ENCODE assay signal across 8 mouse cellular contexts in the genomic region with DNA sequence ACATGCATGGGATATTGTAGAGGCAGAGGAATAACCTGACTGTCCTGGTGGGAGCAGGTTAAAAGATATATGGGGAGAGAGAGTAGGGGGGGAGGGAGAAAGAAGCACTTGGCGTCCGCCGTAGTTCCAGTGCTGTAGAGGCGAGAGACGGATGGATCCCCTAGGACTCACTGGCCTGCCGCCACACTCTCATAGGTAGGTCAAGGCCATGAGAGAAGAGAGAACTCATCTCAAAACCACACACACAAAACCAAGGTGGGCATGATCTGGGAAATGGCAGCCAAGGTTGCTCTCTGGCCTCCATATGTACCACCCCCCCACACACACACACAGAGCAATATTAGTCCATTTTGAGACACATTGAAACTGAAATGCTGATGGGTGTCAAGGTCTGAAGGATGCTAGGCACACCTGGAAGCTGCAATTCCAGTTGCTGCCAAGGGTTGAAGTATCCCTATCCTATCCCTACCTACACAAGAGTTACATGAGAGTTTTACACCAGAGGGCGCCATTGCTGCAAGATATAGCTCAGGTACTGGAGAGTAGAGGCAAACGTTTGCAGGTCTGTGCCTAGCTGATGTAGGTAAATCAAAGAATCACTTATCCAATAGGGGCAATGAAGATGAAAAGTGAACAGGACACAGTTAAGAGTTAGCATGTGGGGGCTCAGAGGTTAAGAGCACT. TPM values are rescaled to one million over a fixed set of nuclear protein-coding genes. Genes with fewer than 3 reads are reported as not detected.
DNase-seq lines count a peak whose midpoint lies in the region; ATAC-seq and TF ChIP-seq lines count a peak whose summit lies in the region.

No protein-coding gene starts in this region.

- DNase-seq in layer of hippocampus, adult 2 months (ENCODE audit: low spot score in 2 of 2) = peak; percentile 60 to 70
- no peak for DNase-seq in layer of hippocampus, postnatal 36 days
- peak; percentile 63 to 75 for DNase-seq in cerebellum, adult 2 months
- peak; percentile 60 for DNase-seq in heart, adult 8-10 months (ENCODE audit: low spot score)
- DNase-seq in kidney, adult 9 months = peak; percentile 88
- peak; percentile 49 for DNase-seq in yolk sac, embryonic 10.5 days (ENCODE audit: low spot score)

- H3K27ac ChIP-seq in layer of hippocampus, adult 2 months = peak overlapping the region; percentile 99
- H3K27ac ChIP-seq in cerebellum, adult 2 months (ENCODE audit: insufficient read depth, low read length) = no peak overlapping the region
- H3K27ac ChIP-seq in liver, embryonic 12.5 days = peak overlapping the region; percentile 8; the same call in 1 of the 2 replicates
- peak overlapping the region; percentile 97 for H3K27ac ChIP-seq in neural tube, embryonic 13.5 days (replicated peaks)

- no peak overlapping the region for H3K4me3 ChIP-seq in layer of hippocampus, adult 2 months
- H3K4me3 ChIP-seq in cerebellum, adult 2 months (replicated peaks; ENCODE audit: insufficient read depth, low read depth, low read length) = no peak overlapping the region
- H3K4me3 ChIP-seq in liver, embryonic 12.5 days = peak overlapping the region; percentile 96; the same call in 1 of the 2 replicates
- H3K4me3 ChIP-seq in neural tube, embryonic 13.5 days = peak overlapping the region; percentile 99

- no peak for ATAC-seq in liver, embryonic 12.5 days
- no peak for ATAC-seq in neural tube, embryonic 13.5 days (ENCODE audit: low read depth)

- TF ChIP-seq POLR2A in cerebellum, adult 2 months (IDR thresholded peaks at IDR 0.05; ENCODE audit: borderline replicate concordance, insufficient read depth, low read length) = no peak

- H3K36me3 ChIP-seq in liver, embryonic 12.5 days = peaks cover 14% of the 10 kb centered on the region
- H3K36me3 ChIP-seq in neural tube, embryonic 13.5 days = peaks cover 10% of the 10 kb centered on the region

- H3K4me2 ChIP-seq in liver, embryonic 12.5 days = peak overlapping the region; percentile 78
- H3K4me2 ChIP-seq in neural tube, embryonic 13.5 days = peak overlapping the region; percentile 100

- TF ChIP-seq CTCF in layer of hippocampus, adult 2 months (conservative IDR thresholded peaks at IDR 0.05) = peak; percentile 79
- TF ChIP-seq CTCF in cerebellum, adult 2 months (IDR thresholded peaks at IDR 0.05; ENCODE audit: borderline replicate concordance, insufficient read depth, low read depth, low read length) = peak; percentile 65

- WGBS in cerebellum, adult 2 months = 57% methylated on average over 8 of the region's 8 CpGs
- 74% methylated on average over 8 of the region's 8 CpGs for WGBS in liver, embryonic 12.5 days (ENCODE audit: insufficient replicate concordance)
- WGBS in neural tube, embryonic 13.5 days = 42% methylated on average over 8 of the region's 8 CpGs

- H3K9ac ChIP-seq in liver, embryonic 12.5 days = no peak overlapping the region; the same call in 1 of the 2 replicates
- H3K9ac ChIP-seq in neural tube, embryonic 13.5 days = peak overlapping the region; percentile 71

- H3K9me3 ChIP-seq in liver, embryonic 12.5 days (replicated peaks) = no peaks in the 10 kb centered on the region
- H3K9me3 ChIP-seq in neural tube, embryonic 13.5 days = no peaks in the 10 kb centered on the region

- peaks cover 8% of the 10 kb centered on the region; the same call in 1 of the 2 replicates for H3K4me1 ChIP-seq in cerebellum, adult 2 months (ENCODE audit: control insufficient read depth, insufficient read depth, low read length)
- peaks cover 34% of the 10 kb centered on the region for H3K4me1 ChIP-seq in liver, embryonic 12.5 days
- peaks cover 36% of the 10 kb centered on the region for H3K4me1 ChIP-seq in neural tube, embryonic 13.5 days (replicated peaks)

- no peaks in the 10 kb centered on the region for H3K27me3 ChIP-seq in cerebellum, adult 2 months (ENCODE audit: control insufficient read depth, insufficient read depth, low read length)
- no peaks in the 10 kb centered on the region for H3K27me3 ChIP-seq in liver, embryonic 12.5 days (replicated peaks)
- no peaks in the 10 kb centered on the region for H3K27me3 ChIP-seq in neural tube, embryonic 13.5 days

RNA-seq across cellular contexts. Expression of gene Prrc2a, which starts 1.8 kb away (rescaled TPM):
- 100 to 1,000 TPM; 339 to 370 TPM for total RNA-seq in layer of hippocampus, adult 2 months (2021)
- 100 to 1,000 TPM; 315 to 340 TPM for total RNA-seq in layer of hippocampus, postnatal 36 days (2021)
- polyA plus RNA-seq in cerebellum, adult 2 months (2012; rRNA removed) = 277 and 289 TPM in 2 replicates
- total RNA-seq in heart, adult 8-10 months (2022) = 100 to 1,000 TPM; 130 to 143 (median 140) TPM
- polyA plus RNA-seq in liver, embryonic 12.5 days (2016; fragmentation: Nextera tagmentation; extraction: Ambion mirVana) = 83.0 and 86.8 TPM in 2 replicates
- 178 and 185 TPM in 2 replicates for polyA plus RNA-seq in neural tube, embryonic 13.5 days (2015; fragmentation: Nextera tagmentation; extraction: Ambion mirVana)

RNA-seq across cellular contexts. Expression of gene Aif1, which starts 9.4 kb away (rescaled TPM):
- total RNA-seq in layer of hippocampus, adult 2 months (2021) = 10 to 100 TPM; 11.1 to 11.8 TPM
- total RNA-seq in layer of hippocampus, postnatal 36 days (2021) = 10 to 100 TPM; 10.1 to 10.9 TPM
- 2.1 and 4.1 TPM in 2 replicates for polyA plus RNA-seq in cerebellum, adult 2 months (2012; rRNA removed)
- 1 to 10 TPM; 1.9 to 3.3 (median 2.4) TPM for total RNA-seq in heart, adult 8-10 months (2022)
- polyA plus RNA-seq in liver, embryonic 12.5 days (2016; fragmentation: Nextera tagmentation; extraction: Ambion mirVana) = 10.5 and 11.6 TPM in 2 replicates
- 11.4 and 12.7 TPM in 2 replicates for polyA plus RNA-seq in neural tube, embryonic 13.5 days (2015; fragmentation: Nextera tagmentation; extraction: Ambion mirVana)

RNA-seq across cellular contexts. Expression of gene Lst1, which starts 21.7 kb away (rescaled TPM):
- total RNA-seq in layer of hippocampus, adult 2 months (2021) = 1 to 10 TPM; 6.2 to 8.6 TPM
- 1 to 10 TPM; 7.1 to 7.7 TPM for total RNA-seq in layer of hippocampus, postnatal 36 days (2021)
- polyA plus RNA-seq in cerebellum, adult 2 months (2012; rRNA removed) = 2.8 and 3.2 TPM in 2 replicates
- 1 to 10 TPM; 1.8 to 3.6 (median 2.6) TPM for total RNA-seq in heart, adult 8-10 months (2022)
- 20.8 and 23.7 TPM in 2 replicates for polyA plus RNA-seq in liver, embryonic 12.5 days (2016; fragmentation: Nextera tagmentation; extraction: Ambion mirVana)
- polyA plus RNA-seq in neural tube, embryonic 13.5 days (2015; fragmentation: Nextera tagmentation; extraction: Ambion mirVana) = 7.8 and 8.9 TPM in 2 replicates

RNA-seq across cellular contexts. Expression of gene Ltb, which starts 27.7 kb away (rescaled TPM):
- total RNA-seq in layer of hippocampus, adult 2 months (2021) = under 1 TPM; 0.76 to 0.77 TPM
- total RNA-seq in layer of hippocampus, postnatal 36 days (2021) = under 1 TPM in 1 of 2 experiments, not detected in 1; 0.30 TPM
- polyA plus RNA-seq in cerebellum, adult 2 months (2012; rRNA removed) = 0.34 and 0.38 TPM in 2 replicates
- total RNA-seq in heart, adult 8-10 months (2022) = 1 to 10 TPM in 1 of 4 experiments, under 1 TPM in 3; 0.69 to 1.6 (median 0.80) TPM
- polyA plus RNA-seq in liver, embryonic 12.5 days (2016; fragmentation: Nextera tagmentation; extraction: Ambion mirVana) = 1.2 and 1.3 TPM in 2 replicates
- polyA plus RNA-seq in neural tube, embryonic 13.5 days (2015; fragmentation: Nextera tagmentation; extraction: Ambion mirVana) = 0.22 and 0.58 TPM in 2 replicates

RNA-seq across cellular contexts. Expression of gene Bag6, which starts 31.5 kb away (rescaled TPM):
- 100 to 1,000 TPM; 320 to 334 TPM for total RNA-seq in layer of hippocampus, adult 2 months (2021)
- total RNA-seq in layer of hippocampus, postnatal 36 days (2021) = 100 to 1,000 TPM; 304 to 319 TPM
- 211 and 226 TPM in 2 replicates for polyA plus RNA-seq in cerebellum, adult 2 months (2012; rRNA removed)
- total RNA-seq in heart, adult 8-10 months (2022) = 100 to 1,000 TPM; 233 to 266 (median 242) TPM
- polyA plus RNA-seq in liver, embryonic 12.5 days (2016; fragmentation: Nextera tagmentation; extraction: Ambion mirVana) = 29.1 and 35.5 TPM in 2 replicates
- polyA plus RNA-seq in neural tube, embryonic 13.5 days (2015; fragmentation: Nextera tagmentation; extraction: Ambion mirVana) = 67.1 and 75.0 TPM in 2 replicates

Comparison
In these comparisons a context has a peak if more than half of its experiments do, and no peak if none do; other contexts are left out.
1. DNase-seq: peak in layer of hippocampus, adult 2 months (2 of 2), cerebellum, adult 2 months (2 of 2), heart, adult 8-10 months (single experiment), kidney, adult 9 months (single experiment) and yolk sac, embryonic 10.5 days (single experiment); none in layer of hippocampus, postnatal 36 days (0 of 2).
2. H3K4me3 ChIP-seq: peak in liver, embryonic 12.5 days (single experiment) and neural tube, embryonic 13.5 days (single experiment); none in layer of hippocampus, adult 2 months (single experiment) and cerebellum, adult 2 months (single experiment).